Mouse (Mus musculus) layer of hippocampus, adult 18-20 months (tissue): ENCODE measurements at regions not wholly inside any gene's neighbourhood (a gene's known extent, or its start where the extent isn't known, plus 50 kb on each side); places are given as distances from the start of the nearest gene placed in this dataset.

Source experiments
- DNase-seq, 2 experiments: peaks; one replicate each; pipeline ENCODE4 v3.0.0; 2022; ENCODE audit warnings: low spot score in 2 of 2

DNA sequence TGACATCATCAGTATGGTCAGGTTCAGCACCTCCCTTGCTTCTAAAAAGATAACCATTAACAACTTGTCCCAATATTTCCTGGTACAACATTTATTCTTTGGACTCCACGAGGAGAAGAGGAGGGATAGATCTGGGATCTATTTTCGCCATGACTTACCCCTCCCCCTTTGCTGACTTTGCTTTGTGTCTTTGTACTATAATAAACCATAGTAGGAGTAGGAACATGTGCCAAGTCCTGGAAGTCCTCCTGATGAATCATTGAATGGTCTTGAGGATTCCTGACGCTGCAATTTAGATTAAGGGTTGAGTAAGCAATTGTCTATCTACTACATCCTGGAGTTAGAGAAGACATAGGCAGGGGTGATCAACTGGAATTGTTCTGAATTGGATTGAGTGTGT is 71.2 kb downstream of the Rbm11 start:
- no peak for DNase-seq

- peak; percentile 25 to 76 for DNase-seq
These were observed 74.9 kb downstream of the Rbm11 start for GRCm38 (mm10) chr16:75667589-75667988.

GRCm38 (mm10) chr16:75672112-75672511 is 79.5 kb downstream of the Rbm11 start:
- no peak for DNase-seq

GRCm38 (mm10) chr16:75675871-75676270 is 83.2 kb downstream of the Rbm11 start:
- DNase-seq = peak in 1 of 2 experiments; percentile 55

GRCm38 (mm10) chr16:75677180-75677579 is 84.5 kb downstream of the Rbm11 start:
- DNase-seq = no peak
